Mouse (Mus musculus) G1E (cell line): ENCODE data around the gene Slc9a7.

Source experiments
- CTCF ChIP-seq: IDR thresholded peaks from 2 replicates; pipeline ENCODE4 v1.5.1; 2012; ENCODE audit warnings: low read depth, low read length, inconsistent platforms, mixed read lengths
- TAL1 ChIP-seq: conservative IDR thresholded peaks from 2 replicates; pipeline ENCODE4 v1.6.1; 2012; ENCODE audit warnings: low read depth, low read length, inconsistent platforms, mixed read lengths

GRCm38 (mm10) chrX:20125481-20125880 lies 166.1 kb downstream of the Slc9a7 start:
- no peak for TF ChIP-seq CTCF
- TF ChIP-seq TAL1: no peak
